Mouse (Mus musculus) spleen, postnatal 10 days (tissue): ENCODE data around the gene Dqx1.

Source experiments
- DNase-seq, 2 experiments: peaks; one replicate each; pipeline ENCODE4 v3.0.0; 2021 to 2022; ENCODE audit warnings: low spot score in 2 of 2

Dqx1 gene

DNA sequence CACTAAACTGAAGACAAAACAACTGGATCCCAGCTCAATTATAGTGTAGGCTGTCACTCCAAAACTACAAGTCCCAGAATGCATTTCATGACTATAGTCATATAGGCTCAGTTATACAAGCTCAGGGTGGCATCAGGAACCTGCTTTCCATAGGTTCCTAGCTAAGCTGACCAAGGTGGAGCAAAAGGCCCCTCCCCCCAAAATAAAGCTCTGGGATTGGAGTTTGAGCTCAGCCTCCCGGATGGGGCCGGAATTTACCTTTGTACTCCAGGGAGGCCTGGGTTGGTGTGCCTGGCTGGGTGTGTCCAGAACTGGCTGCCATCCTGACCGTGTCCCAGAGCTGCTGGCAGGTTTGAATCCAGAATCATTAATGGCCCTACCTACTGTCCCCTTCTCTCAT is at the start of gene Dqx1:
Gene Dqx1 (plus strand): TSS at position 55 of the 400 bp plus-strand sequence.
- no peak for DNase-seq

DNA sequence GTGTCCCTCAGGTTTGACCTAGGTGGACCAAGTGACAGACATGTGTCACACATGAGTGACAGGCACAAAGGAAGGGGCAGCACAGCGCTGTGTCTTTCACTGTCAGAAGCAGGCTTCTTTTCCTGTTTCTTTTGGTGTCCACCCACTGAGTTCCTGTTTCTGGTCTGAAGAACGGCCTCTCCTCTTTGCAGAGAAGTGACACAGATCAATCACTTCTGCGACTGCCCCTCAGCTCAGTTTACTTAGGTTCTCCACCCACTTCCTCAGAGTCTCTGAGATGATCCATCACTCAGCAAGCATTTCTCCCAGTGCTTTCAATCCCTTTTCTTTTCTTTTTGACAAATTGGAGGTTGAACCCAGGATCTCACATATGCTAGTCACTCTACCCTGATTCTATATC is 49.0 kb upstream of the Dqx1 start:
- peak in 1 of 2 experiments; percentile 21 for DNase-seq

DNA sequence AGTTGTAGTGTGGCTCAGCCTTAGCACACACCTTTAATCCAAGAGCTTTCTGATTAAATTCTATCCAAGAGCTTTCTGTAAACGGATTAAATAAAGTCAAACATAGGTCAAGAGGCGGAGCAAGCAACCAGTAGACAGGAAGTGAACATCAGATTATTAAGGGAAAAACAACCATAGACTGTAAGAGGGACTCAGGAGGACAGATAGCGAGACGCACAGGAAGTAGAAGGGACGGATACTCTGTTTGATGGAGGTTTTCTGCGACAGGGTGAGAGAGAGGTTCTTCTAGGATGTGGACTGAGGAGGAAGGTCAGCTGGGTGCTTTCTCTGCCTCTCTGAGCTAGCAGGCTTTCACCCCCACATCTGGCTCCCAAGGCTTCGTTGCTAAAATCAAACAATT is 47.6 kb upstream of the Dqx1 start:
- DNase-seq, result peak in 1 of 2 experiments; percentile 32

DNA sequence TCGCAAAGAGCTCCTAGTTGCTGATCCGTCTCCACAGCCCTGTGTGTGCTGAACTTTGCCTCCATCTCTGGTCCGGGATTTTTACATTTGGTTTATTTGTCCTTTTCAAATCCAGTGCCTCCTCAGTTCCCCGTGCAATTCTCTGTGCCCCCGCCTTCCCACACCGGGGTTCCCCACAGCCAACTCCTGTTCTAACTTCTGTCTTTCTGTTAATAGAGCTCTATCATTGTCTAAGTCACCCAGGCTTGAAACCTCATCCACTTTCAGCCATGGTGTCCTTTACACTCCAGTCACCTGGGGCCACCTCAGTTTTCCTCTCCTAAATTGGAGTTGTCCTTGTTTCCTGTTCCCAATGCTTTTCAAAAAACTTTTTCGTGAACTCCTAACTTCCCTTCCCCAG is 46.4 kb upstream of the Dqx1 start:
- peak in 1 of 2 experiments; percentile 33 for DNase-seq

DNA sequence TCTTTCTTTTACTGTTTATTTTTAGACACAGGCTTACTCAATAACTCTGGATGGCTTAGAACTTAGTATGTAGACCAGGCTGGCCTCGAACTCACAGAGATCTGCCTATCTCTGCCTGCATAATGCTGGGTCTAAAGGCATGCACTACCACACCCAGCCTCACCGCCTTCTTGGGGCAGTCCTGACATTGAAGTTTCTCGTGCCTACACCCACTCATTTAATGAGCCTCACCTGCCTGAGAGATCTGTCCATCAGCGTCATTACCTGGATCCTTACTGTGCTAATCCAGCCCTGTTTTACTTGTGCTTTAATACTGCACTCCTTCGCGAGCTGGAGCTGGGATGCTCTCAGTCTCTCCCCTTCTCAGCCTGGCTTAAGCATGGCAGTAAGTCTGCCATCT is 45.9 kb upstream of the Dqx1 start:
- peak in 1 of 2 experiments; percentile 29 for DNase-seq

DNA sequence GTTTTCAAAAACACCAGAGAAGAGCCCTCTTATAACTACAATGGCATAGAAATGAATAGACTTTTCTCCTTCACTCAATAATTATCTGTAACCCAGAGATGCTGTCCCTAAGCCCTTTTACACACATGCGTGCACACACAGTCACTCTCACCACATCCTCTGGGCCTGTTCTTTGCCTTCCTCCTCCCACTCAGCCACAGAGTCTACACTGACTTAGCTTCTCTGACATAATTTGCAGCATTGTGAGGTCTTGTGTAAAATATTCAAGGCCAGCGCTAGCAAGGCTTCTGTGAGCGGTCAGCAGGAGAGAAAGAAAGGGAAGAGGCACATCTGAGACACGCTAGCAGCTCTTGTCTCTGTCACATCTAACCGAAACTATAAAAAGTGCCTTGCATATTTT is 44.2 kb upstream of the Dqx1 start:
- peak in 1 of 2 experiments; percentile 53 for DNase-seq

DNA sequence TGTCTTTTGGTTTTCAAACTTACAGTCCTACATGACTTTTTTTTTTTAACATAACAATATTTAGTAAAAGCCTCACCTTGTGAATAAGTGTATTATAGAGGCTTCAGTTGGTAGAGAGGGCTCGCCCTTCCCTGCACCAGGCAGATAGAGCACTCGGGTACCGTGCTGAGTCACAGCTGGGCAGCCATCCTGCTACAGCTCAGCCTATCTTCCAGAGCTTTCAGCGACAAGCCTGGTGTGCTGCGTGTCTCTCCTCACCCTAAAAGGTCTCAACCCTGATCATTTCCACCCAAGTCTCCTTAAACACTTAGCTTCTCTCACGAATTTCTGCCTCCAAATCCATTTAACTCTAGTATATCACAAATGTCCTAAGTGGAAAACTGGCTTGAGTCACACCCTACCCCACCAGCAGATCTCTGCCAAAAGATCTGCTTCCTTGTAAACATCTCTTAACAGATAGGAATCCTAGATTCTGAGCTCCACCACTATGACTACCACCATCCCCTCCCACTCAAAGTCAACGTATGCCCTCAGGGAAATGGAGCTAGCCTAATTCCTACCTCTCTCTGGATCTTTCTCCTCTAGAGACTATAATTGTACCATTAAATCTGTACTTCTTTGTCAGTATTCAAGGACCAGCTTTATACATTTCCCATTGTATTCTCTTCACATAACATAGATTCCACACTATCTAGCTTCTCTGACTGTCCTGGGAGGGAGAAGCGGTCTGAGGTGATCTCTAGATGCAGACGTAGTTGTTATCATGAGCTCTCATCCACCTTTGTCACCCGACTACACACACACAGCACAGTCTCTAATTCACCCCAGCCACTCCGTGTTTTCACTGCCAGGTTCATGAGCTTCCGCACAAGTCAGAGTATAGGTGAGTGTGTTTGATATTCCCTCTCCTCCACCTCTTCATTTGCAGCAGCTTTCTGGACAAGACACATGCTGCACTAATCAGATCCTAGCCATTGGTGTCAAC is 42.9 kb upstream of the Dqx1 start:
- peak in 1 of 2 experiments; percentile 83 for DNase-seq

DNA sequence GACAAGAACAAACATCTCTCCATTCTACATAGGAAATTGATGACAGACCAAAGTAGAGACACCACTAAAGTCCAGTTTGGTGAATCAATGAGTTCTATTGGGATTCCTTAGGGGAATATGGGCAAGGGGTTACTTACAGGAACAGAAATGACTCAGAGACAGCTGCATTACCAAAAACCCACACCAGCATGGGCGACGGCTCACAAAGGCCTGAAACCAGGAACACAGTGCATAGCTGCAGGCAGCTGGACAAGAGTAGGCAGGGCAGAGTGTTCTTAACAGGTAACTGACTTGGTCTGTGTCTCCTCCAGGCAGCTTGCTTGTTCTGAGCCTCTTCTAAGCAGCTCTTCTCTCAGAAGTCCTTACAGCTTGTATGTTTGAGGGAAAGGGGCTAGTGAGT is 41.9 kb upstream of the Dqx1 start:
- DNase-seq, result no peak

DNA sequence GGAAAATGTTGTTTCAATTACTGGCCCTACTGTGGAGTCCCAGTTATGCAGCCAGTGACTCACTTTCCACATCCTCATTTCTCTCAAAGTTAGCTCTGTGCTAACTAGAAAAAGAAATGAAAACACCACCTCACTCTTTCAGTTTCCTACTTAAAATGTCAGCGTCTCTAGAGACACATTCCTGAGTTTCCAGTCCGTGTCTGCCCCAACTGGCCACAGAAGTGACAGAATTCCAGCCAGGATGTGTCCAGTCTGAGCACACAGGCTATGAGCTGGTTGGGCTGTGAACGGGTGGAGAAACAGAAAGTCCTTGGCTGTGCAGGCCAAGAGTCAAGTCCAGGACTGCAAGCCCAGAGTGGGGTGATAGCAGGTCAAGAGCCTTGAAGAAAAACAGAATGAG is 40.5 kb upstream of the Dqx1 start:
- DNase-seq, result no peak

DNA sequence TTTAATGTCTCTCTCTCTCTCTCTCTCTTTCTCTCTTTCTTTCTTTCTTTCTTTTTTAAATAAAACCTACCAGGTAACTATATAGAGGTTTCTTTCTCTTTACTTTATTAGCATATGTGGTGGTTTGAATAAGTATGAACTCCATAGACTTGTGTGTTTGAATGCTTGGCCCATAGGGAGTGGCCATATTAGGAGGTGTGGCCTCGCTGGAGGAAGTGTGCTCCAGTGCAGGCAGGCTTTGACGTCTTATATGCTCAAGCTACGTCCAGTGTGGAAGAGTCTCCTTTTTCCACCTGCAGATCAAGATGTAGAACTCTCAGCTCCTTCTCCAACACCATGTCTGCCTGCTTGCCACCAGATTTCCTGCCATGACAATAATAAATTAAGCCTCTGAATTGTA is 38.6 kb upstream of the Dqx1 start:
- DNase-seq, result no peak

DNA sequence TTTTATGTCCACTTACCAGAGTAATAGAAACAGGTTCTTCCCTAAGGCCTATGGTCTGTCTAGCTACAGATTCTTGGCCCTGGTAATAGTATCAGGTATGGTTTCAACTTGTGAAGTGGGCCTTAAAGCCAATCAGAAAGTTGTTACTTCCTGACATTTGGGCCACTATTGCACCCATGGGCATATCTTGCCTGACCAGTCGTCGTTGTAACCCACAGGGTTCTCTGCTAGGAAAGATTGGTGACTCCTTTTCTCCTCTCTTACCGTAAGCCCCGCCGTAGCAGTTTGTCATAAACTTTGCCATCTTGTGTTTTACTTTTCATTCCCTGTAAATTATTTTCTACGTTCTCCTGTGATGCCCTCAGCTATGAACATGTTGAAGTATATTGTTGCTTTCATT is 37.5 kb upstream of the Dqx1 start:
- DNase-seq, result peak in 1 of 2 experiments; percentile 69

DNA sequence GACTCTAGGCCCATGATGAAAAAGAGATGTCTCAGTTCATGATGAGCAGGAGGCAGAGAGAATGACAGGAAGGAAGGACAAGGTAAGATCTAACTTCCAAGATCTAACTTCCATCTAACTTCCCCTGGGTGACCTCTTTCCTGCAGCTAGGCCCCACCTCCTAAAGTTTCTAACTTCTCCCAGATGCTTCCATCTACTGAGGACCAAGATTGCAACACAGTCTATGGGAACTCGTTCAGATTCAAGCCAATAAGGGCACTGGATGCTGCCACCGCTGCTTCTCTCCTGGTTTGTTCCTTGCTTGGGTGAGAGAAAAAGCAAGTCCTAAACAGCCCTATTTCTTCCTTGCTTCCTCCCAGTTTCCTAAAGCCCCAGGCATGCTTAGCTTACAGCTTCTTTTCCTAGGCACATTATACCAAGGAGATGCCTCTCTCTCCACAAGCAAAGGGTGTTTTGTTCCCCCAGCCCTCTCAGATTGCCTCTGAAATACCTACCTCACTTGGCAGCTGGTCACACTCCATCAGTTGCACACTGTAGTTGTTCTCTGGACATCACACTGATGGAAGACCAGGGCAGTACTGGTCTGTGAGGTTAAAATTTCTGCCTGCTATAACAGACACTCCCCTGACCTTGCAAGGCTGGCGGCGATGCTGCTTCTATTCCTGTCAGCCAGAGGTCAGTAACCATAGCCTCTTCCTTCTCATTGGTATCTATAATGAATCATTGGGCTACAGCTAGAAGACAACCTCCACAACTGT is 36.6 kb upstream of the Dqx1 start:
- DNase-seq, result no peak

DNA sequence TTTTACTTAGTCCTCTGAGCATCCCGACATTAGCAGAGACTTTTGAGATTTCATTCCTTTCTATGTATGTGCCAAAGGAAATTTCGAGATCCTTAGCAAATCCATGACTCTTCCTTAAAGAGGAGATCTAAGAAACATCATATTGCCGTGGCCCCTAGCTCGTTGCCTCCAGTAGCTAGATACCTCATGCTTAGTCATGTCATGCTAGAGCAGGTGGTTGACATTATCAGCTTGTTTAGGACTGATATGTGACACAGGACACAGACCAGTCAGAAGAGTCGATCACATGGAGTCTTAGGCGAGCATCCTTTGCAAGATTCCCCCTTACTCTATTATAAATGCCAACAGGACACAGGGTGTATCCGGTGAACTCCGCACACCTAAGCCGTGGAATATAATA is 34.6 kb upstream of the Dqx1 start:
- no peak for DNase-seq

DNA sequence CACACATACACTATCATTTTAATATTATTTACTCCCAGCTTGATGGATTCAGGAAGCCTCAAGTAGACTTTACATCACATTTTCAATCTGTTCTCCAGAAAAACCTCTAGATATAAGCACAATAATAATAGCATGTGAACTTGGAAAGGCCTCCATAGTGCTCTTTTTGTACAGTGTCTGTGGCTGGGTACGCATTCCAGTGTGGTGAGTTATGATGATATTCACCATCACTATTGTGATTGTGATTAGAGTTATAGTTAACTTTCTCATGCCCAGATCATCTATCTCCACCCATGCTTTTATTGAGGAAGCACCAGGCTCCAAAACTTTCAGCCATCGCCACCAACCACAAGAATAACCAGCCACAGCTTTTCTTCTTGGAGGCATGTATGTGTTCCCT is 33.9 kb upstream of the Dqx1 start:
- no peak for DNase-seq

DNA sequence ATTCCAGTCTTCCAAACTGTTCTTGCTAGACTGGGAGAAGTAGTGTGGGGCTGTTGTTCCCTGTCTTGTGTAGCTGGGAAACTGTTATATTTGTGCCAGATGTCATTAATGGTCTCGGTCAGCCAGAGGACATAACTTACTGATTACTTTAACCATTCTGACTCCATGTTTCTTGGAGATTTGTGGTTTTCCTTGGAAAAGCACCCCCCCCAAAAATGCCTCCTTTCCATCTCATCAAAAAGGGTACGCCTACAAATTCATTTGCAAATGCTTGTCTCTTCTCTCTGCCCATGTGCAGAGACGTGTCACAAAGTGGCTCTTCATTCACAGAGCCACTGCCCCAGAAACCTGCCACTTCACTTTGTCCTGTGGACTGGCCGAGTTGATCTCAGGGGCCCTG is 33.2 kb upstream of the Dqx1 start:
- DNase-seq, result no peak

DNA sequence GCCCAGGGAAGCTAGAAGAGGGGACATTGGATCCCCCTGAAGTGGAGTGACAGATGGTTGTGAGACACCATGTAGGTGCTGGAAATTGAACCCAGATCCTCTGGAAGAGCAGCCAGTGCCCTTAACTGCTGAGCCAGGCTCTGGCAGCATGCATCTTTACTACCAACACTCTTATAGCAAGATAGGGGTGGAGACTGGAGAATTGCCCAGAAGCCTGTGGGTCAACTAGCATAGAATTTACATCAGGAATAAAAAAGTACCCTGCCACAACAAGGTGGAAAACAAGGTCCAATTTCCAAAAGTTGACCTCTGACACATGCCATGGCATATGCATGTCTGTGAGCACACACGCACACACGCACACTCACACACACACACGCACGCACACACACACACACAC is 32.4 kb upstream of the Dqx1 start:
- no peak for DNase-seq

DNA sequence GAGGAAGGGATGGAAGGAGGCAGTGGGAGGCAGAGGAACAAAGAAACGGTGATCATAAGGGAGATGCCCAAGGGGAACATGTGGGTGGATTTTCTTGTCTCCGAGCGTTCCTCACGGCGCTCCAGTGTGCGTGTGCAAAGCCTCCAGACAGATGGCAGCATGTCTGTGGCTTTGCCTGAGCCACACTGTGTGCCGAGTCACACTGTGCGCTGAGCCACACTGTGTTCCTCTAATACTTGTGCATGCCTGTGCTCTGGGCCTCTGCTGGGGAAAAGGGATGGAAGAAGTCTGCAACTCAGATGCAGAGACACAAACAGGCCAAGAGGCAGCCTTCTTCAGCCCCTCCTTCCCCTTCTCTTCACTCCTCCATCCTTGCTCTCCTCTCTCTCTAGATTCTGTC is 30.4 kb upstream of the Dqx1 start:
- no peak for DNase-seq

DNA sequence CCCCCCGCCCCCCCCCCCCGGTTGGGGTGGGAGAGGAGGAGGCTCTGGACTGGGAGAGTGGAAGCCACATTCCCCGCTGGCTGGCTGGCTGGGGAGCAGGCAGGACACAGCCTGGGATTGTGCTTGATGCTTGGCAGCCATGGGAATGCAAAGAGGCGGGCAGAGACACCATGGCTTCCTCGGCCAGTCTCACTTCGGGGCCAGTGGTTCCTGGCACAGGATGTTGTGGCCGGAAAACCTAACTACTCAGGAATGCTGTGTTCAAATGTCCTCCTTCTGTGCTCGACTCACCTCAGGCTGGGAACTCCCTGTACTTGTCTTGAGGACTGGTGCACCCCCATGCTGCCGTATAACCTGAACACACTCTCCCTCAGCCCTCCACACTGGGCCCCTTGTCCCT is 29.9 kb upstream of the Dqx1 start:
- DNase-seq, result no peak

DNA sequence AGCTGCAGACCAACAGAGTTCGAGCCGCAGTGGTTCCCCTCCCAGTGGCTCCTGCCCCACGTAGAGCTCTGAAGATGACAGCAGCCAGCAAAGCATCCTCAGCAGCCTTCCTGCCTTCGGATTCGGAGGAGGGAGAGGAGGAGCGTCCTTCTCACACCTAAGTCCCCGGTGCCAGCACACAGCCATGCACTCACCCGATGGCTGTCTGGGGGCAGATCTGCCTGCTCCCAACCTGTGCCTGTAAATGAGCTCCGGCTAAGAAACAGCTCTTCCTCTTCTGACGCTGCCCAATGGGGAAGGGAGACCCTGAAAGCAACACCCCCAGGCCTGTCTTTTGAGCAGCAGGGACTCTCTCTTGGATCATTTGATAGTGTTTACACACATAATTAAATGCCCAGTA is 27.9 kb upstream of the Dqx1 start:
- DNase-seq, result no peak

DNA sequence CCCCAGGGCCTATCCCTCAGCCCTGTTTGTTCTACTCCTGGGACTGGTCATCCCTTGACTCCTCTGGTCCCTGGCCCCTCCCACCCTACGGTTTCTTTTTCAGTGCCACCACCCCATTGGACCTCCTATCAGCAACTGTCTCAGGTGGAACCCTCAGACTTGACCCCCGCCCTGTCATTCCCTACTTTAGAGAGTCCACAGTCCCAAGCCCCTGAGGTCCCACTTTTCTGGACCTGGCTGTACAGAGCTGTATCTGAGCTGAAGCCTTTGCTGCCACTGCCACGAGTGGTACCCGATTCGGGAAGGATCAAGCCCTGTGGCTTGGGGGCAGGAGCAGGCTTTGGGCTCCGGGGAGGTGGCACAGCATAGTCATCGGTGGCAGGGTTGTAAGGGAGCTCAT is 26.5 kb upstream of the Dqx1 start:
- DNase-seq, result no peak

DNA sequence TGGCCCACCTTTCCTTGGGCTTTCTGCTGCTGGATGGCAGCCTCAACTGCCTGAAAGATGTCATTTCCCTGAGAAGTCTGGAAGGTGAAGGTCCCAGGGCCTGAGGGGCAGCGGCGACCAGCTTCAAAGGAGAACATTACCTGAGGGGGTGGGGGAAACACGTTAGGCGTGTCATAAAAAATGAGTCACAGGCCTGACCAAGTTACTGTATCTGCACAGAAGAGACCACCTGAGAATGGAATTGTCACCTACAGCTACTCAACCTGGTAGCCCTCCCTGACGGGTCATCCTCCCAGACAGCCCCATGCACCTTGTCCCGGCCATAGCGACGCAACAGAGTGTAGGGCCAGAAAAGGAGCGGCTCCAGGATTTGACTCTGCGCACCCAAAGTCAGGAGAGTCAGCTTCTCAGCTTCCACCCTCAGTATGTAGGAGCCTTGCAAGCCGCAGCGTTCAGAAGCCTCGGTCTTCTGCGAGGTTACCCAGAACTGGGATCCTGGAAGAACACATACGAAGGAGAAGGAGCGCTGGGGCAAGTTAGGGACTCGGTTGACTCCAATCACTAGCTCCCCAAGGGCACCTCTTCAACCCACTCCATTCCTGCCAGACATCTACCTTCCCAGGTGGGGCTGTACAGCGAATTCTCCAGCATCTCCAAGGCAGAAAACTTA is 25.6 kb upstream of the Dqx1 start:
- DNase-seq, result no peak

DNA sequence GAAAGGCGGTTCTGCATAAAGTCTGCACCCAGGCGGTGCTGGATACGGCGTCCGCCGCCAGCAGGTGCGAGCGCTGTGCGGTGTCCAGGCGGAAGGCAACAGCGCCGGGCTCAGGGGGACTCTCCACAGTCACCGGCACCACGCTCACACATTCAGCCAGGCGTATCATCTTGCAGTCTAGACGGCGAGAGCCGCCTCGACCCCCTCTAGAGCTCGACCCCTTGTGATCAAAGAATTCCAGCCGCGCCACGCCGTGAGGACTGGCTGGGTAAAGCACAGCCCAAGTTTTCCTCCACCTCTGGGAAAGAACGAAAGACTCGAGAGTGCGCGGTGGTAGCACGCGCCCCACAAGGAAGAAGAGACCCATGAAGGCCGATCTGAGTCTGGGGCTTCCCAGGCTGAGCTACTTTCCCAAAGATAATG is 24.9 kb upstream of the Dqx1 start:
- peak; percentile 77 to 78 for DNase-seq
